Mouse (Mus musculus) myocyte (in vitro differentiated cells): Measurements from ENCODE around the gene Plscr1.

Experiments
- POLR2A ChIP-seq: IDR thresholded peaks from one replicate; pipeline ENCODE4 v1.6.1; 2011; ENCODE audit warnings: low read depth, mild to moderate bottlenecking, control low read depth, moderate library complexity; ENCODE audit not compliant: insufficient read length
- POLR2AphosphoS2 ChIP-seq: IDR thresholded peaks from one replicate; pipeline ENCODE4 v1.6.1; 2011; ENCODE audit warnings: low read depth, control low read depth; ENCODE audit not compliant: insufficient read length

- TF ChIP-seq POLR2AphosphoS2 (no peak), POLR2A (no peak)
Observed at GRCm38 (mm10) chr9:92224598-92225231, 24.8 kb upstream of the Plscr1 start.
